Mouse (Mus musculus) thymus, adult 2 months (tissue): ENCODE measurements around the gene Nkiras1. TPM values are rescaled to one million over a fixed set of nuclear protein-coding genes. Genes with fewer than 3 reads are reported as not detected.
"Not testable (repeated sequence)": the region's sequence is repeated elsewhere in the genome, so short reads cannot be mapped to it uniquely, and the experiment has no call there.

Experiments used
- DNase-seq: peaks from one replicate; pipeline ENCODE4 v3.0.0; 2021
- H3K27ac ChIP-seq: fragments of 200-500 bp; 2 replicates; pipeline ENCODE4 v1.5.1; 2012; ENCODE audit warnings: low read length, control low read depth; ENCODE audit not compliant: control insufficient read depth, insufficient read depth
- H3K27me3 ChIP-seq: fragments of 200-500 bp; 2 replicates; pipeline ENCODE4 v1.6.1; 2012; ENCODE audit warnings: mild to moderate bottlenecking, low read length, moderate library complexity, mixed read lengths; ENCODE audit not compliant: control insufficient read depth, insufficient read depth
- H3K36me3 ChIP-seq: fragments of 200-500 bp; 2 replicates; pipeline ENCODE4 v1.6.1; 2012; ENCODE audit warnings: mild to moderate bottlenecking, low read length, moderate library complexity; ENCODE audit not compliant: control insufficient read depth, insufficient read depth
- H3K4me1 ChIP-seq: fragments of 200-500 bp; replicated peaks from 2 replicates; pipeline ENCODE4 v1.6.1; 2012; ENCODE audit warnings: low read length; ENCODE audit not compliant: control insufficient read depth, insufficient read depth
- H3K4me3 ChIP-seq: fragments of 200-500 bp; 2 replicates; pipeline ENCODE4 v1.5.1; 2012; ENCODE audit warnings: mild to moderate bottlenecking, low read length, control low read depth, moderate library complexity; ENCODE audit not compliant: control insufficient read depth, insufficient read depth
- CTCF ChIP-seq: fragments of 200-500 bp; IDR thresholded peaks from 2 replicates; pipeline ENCODE4 v1.5.1; 2012; ENCODE audit warnings: mild to moderate bottlenecking, control low read depth, low read length, moderate library complexity, borderline replicate concordance; ENCODE audit not compliant: control insufficient read depth, poor library complexity, insufficient read depth; ENCODE audit errors: extremely low read depth
- POLR2A ChIP-seq: fragments of 200-500 bp; IDR thresholded peaks from 2 replicates; pipeline ENCODE4 v1.6.1; 2012; ENCODE audit warnings: mild to moderate bottlenecking, low read length, control low read depth, moderate library complexity; ENCODE audit not compliant: control insufficient read depth, poor library complexity, insufficient read depth; ENCODE audit errors: extremely low read depth
- WGBS: fragments of 180-500 bp; shearing (Covaris S2); methylation state at CpG from one replicate; pipeline ENCODE4 v1.1.7; 2018; 5-methylcytosine and 5-hydroxymethylcytosine counted together
- polyA plus RNA-seq: library from polyadenylated mRNA; depleted of rRNA; stranded (reverse); fragments of >200 nt; gene quantifications from 2 replicates; pipeline ENCODE4 v1.2.3, GENCODE M21; 2012

The Nkiras1 gene
- polyA plus RNA-seq, 1 experiment: 4.7 TPM

- TF ChIP-seq CTCF (no peak), POLR2A (no peak)
- Histone ChIP-seq H3K27ac (no peak overlapping the region), H3K27me3 (no peaks in the 10 kb centered on the region), H3K36me3 (no peaks in the 10 kb centered on the region), H3K4me3 (no peak overlapping the region), H3K4me1 (no peaks in the 10 kb centered on the region)
- no peak for DNase-seq
- WGBS: 40% methylated on average over 5 of the region's 5 CpGs
Observed at GRCm38 (mm10) chr14:18233981-18234960, 36.7 kb upstream of the Nkiras1 start.

- WGBS: 89% methylated on average over 2 of the region's 2 CpGs
- H3K36me3 ChIP-seq, H3K27ac ChIP-seq, DNase-seq, H3K4me3 ChIP-seq, H3K27me3 ChIP-seq, H3K4me1 ChIP-seq: not testable (repeated sequence)
Observed at GRCm38 (mm10) chr14:18236496-18237235, 34.3 kb upstream of the Nkiras1 start.

- Histone ChIP-seq H3K27ac (no peak overlapping the region), H3K4me3 (no peak overlapping the region), H3K36me3 (no peaks in the 10 kb centered on the region), H3K4me1 (peaks cover 5% of the 10 kb centered on the region), H3K27me3 (no peaks in the 10 kb centered on the region)
- WGBS: 79% methylated on average over 4 of the region's 4 CpGs
- TF ChIP-seq POLR2A: no peak
- no peak for TF ChIP-seq CTCF
- no peak for DNase-seq
Observed at GRCm38 (mm10) chr14:18237381-18237780, 33.6 kb upstream of the Nkiras1 start.

- H3K27ac ChIP-seq: peak overlapping the region; percentile 48
- under 1% methylated on average over 71 of the region's 71 CpGs for WGBS
- peaks cover 5% of the 10 kb centered on the region for H3K4me1 ChIP-seq
- TF ChIP-seq POLR2A: peak; percentile 65; the same call in 1 of the 2 replicates
- TF ChIP-seq CTCF: peak; percentile 24; the same call in 1 of the 2 replicates
- H3K27me3 ChIP-seq: no peaks in the 10 kb centered on the region
- DNase-seq: peak; percentile 96
- peak overlapping the region; percentile 91 for H3K4me3 ChIP-seq
- H3K36me3 ChIP-seq: no peaks in the 10 kb centered on the region
Observed at GRCm38 (mm10) chr14:18238131-18238749, 32.7 kb upstream of the Nkiras1 start.

- H3K36me3 ChIP-seq: no peaks in the 10 kb centered on the region
- DNase-seq: peak; percentile 98
Observed at GRCm38 (mm10) chr14:18238750-18239731, 31.9 kb upstream of the Nkiras1 start, which contains the start of gene Nr1d2. Gene Nr1d2 (minus strand): TSS chr14:18239127.

GRCm38 (mm10) chr14:18240132-18240531 lies 30.8 kb upstream of the Nkiras1 start:
- no peak for DNase-seq
- no peaks in the 10 kb centered on the region for H3K27me3 ChIP-seq
- no peak overlapping the region for H3K4me3 ChIP-seq
- peaks cover 5% of the 10 kb centered on the region for H3K4me1 ChIP-seq
- H3K27ac ChIP-seq: no peak overlapping the region
- no peaks in the 10 kb centered on the region for H3K36me3 ChIP-seq
- TF ChIP-seq POLR2A: no peak
- TF ChIP-seq CTCF: no peak
- WGBS: 79% methylated on average over 7 of the region's 7 CpGs

More at GRCm38 (mm10) chr14:18238750-18239731, 31.9 kb upstream of the Nkiras1 start, which contains the start of gene Nr1d2:
- Histone ChIP-seq H3K27ac (peak within 1 kb of the TSS; percentile 48), H3K27me3 (no peaks in the 10 kb centered on the region), H3K4me3 (peak within 1 kb of the TSS; percentile 91), H3K4me1 (peaks cover 5% of the 10 kb centered on the region)
- TF ChIP-seq POLR2A (no peak), CTCF (no peak)
- under 1% methylated on average over 66 of the region's 66 CpGs for WGBS
